Mouse (Mus musculus): ENCODE data around the gene Gm20518.

The Gm20518 gene

DNA sequence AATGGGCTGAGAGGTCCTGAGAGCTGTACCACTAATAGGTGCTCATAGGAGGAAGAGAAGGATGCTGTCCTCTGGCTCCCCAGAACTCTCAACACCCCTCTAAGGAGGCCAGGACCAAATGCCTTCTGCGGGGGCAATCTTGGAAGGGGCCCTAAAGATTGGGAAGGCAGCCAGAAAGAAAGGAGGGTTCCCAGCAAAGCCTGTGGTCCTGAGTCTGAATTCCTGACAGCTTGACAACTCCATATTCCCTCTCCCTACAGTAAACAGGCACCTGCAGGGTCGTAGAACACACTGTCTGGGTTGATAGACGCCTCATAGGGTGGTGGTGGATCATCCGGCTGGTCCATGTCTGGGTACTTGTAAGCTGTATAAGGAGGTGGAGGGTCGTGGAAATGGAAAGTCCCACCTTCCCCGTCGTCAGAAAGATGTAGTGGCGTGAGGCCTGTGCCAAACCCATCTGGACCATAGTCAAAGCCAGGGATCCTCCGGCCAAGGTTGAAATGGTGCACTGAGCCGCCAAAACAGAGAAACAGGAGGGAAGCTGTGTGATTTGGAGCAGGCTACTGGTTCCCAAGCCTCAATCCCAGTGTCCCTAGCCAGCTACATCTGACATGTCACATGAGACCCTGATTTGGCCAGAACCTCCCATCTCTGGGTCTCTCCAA lies 47.6 kb downstream of the Gm20518 start:
- DNase-seq (ENCODE audit: low read depth, low spot score) = no peak

DNA sequence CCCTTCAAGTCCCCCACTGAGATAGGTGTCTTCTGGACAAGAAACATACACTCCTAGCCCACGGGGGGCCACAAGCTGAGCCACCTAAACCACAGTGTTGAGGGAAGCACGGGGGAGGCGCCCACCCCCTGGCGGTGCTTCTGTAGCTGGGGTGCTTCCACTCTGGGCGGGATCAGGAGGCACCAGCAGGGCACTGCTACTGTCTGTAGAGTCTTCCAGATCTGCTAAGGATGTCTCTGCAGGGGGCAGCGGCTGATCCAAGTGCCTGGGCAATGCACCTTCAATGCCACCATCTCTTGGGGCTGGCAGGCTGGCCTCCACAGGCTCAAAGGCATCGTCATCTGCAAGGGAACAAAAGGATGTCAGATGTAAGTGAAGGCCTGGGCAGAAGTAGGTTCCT lies 49.0 kb downstream of the Gm20518 start:
- DNase-seq (ENCODE audit: low read depth, low spot score) = no peak

DNA sequence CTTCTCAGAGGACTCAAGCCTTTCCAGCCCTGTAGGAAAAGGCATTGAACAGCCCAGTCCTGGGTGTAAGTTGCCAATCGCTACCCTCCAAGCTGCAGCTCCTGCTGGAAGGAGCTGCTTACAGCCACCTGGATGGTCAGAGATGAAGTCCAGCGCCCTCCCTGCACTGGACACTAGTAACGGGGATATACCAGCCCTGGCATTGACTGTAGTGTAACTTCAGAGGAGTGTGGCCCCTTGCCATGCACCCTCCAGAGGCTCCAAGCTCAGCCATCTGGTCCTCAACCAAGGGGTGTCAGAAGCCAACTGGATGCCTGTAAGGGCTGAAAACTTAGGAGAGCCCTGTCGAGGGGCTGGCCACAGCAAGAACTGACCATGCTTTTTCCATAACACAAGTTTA lies 51.5 kb downstream of the Gm20518 start:
- no peak for DNase-seq (ENCODE audit: low read depth, low spot score)

DNA sequence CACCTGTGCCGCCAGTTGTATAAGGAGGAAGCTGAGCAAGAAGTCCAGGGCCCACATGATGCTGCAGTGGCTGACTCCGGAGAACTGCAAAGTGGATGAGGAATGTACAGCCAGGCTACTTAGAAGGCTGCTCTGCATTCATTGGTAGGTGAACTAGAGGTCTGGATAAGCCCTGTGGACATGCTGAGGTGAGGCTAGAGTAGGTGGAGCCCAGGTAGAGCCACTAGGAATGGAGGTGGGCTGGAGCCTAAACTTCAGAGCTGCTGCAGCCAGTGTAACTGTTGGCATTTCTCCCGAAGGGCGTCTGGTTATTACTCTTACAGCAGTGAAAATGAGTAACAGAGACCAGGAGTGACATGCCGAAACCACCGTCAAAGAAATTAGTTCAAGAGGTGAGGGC lies 53.4 kb downstream of the Gm20518 start, which contains the start of gene Car15:
TSS of gene Car15 (minus strand) at position 314 of the 400 bp plus-strand sequence.
- no peak for DNase-seq (ENCODE audit: low read depth, low spot score)

DNA sequence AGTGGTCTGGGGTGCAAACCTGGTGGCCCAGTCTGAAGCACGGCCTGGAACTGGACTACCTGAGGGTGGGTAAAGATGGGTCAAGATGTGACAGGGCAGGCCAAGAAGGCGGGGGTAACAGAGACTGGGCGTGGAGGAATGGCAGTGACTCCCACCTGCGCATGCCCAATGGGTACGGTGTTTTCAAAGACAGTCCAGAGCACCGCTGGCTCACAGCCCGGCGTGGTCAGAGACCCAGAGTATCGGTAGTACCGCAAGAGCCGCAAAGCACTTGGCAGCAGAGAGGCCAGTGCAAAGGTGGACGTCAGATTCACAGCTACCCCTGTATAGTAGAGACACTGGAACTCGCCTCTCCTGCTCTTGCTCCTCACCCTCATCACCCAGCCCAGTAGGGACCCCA lies 56.0 kb downstream of the Gm20518 start:
- no peak for DNase-seq (ENCODE audit: low read depth, low spot score)

DNA sequence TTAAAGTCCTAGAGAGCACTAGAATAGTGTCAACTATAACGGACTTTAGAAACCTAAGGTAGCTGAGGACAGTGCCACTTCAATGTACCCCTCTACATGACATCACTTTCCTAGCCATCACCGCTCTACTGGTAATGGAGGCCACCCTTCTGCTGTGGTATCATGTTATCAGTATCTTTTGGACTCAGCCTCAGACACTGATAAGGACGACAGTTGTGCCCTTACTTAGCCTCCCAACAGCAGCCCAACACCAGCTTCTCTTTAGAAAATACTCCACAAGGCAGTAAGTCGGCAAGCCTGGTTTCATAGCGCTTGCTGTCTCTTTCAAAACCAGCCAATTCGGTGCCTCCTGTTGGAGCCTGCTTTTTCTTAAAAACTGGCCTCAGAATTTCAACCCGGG lies 56.9 kb downstream of the Gm20518 start:
- no peak for DNase-seq (ENCODE audit: low read depth, low spot score)

DNA sequence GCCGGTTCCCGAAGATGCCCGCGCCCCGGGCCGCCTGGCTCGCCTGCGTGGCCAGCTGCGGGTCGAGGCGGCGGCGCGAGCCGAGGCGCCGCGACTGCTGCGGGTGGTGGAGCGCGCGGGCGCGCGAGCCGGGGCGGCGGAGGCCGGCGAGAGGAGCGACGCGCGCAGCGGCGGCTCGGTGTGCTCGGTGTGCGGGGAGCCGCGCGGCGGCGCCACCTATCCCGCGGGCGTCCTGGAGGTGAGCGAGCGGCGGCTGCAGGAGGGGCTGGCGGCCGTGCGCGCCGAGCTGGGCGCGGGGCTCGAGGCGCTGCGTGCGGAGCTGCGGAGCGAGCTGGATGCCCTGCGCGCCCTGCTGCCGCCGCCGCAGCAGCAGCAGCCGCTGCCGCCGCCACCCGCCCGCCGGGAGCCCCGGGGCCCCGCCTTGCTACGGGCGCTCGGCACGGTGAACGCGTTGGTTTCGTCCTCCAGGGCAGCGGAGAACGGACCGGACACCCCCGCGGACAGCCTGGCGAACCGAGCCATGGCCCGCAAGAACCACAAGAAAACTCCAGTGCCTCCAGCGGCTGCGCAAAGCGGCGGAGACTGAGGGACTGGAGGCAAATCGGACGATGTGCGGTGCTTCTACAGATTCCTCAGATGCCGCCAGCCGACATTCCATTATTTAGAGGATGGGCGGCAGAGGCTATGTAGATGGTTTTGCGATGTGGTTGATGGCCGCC lies 57.6 kb downstream of the Gm20518 start:
- DNase-seq (ENCODE audit: low read depth, low spot score) = no peak

DNA sequence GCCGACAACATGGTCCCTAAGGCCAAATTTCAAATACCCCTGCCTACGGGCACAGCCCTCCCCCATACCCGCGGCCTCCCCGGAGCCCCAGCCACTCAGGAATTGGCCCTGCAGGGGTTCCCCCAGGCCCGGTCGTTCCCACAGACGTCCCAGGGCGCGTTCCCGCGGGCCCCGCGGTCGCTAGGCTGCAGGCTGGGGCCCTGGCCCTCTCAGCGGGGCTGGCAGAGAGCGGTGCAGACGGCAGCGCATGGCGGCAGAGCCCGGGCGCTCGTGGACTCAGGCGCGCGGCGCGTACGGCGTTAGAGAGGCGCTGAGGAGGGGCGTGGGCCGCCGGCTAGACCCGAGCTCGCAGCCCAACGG lies 58.2 kb downstream of the Gm20518 start:
- DNase-seq (ENCODE audit: low read depth, low spot score) = no peak

DNA sequence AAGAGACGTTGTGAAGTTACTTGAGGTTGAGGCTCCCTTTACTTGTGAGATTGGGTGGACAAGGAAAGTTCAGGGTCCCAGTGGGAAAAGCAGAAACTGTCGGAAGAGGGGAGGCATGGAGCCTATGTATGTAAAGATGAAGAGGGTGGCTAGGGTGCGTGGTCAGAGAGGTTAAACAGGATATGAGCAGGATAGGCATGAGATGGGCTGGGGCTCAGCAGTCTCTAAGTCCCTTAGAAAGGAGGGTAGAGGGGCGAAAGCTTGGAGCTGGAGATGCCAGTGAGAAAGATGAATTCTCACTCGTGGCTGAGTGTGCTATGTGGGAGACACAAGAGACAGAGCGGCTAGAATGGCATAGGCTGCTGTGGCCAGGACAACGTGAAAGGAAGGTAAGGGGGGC lies 58.6 kb downstream of the Gm20518 start, which contains the start of gene B830017H08Rik:
TSS of gene B830017H08Rik (plus strand) at position 301 of the 400 bp plus-strand sequence.
- DNase-seq (ENCODE audit: low read depth, low spot score) = no peak

DNA sequence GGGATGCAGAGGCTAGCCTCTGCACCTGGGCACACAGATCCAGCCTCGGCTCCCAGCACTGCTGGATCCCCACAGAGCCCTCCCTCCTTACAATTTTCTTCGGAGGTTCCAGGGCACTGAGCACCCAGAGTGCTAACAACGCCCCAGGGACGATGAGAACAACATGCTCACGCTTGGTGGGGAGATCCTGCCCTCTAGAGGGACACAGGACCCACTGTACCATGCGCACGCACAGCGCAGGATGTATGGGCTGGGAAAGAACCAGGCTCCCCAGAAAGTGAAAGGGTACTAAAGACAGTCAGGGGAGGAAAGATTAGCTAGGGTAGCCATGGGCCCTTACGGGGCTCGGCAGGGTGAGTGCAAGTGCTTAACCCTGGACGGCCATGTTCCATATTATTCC lies 59.7 kb downstream of the Gm20518 start:
- DNase-seq (ENCODE audit: low read depth, low spot score) = no peak

DNA sequence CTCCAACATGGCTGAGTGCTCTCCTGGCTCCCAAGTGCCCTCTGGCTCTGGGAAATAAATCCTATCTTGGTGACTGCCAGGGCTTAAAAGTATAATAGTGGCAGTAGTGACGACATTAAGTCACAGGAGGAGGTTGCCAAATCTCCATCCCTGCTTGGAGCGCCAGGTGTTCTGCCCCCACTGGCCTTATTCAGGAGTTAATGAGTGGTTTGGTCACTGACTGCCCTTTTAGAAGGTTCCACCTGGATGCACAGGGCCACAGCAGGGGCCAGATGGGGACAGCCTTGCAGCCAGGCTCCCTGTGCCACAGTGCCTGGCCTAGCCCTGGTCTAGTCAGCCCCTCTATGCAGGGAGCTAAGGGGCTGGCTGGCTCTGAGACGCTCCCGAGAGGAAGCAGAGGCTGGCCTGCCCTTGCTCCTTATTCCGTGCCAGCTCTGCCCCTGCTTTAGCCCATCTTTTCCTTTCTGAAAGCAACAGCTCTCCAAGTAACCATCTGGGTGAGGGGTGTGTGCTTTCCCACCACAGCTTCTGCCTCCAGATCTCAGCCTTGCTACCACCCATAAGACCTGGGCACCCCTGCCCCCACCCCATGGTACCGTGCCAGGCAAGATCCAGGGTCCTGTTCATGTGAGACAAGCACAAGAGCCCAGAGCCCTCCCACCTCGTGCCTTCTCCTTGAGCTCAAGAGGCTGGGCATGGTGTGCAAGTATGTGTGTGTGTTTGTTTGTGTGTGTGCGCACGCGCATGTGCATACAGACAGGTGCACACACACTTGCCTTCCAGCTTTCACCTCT lies 60.9 kb downstream of the Gm20518 start:
- no peak for DNase-seq (ENCODE audit: low read depth, low spot score)

DNA sequence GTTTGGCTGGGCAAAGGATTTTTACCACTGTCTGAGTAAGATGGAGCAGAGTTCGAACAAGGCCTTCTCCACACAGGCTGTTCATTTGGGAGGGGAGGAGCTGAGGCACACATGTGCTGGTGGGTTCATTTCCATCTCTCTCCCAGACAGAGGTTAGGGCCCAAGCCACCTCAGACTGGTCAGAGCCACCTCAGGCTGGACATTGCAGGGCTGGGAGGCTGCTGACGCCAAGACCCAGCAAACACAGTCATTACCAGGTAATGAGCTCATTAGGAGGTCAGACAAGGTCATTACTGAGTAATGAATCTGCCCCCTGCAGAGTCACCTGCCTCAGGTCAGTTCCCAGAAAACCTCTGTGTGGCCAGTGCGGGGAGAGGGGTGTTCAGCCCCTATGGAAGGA lies 62.6 kb downstream of the Gm20518 start:
- no peak for DNase-seq (ENCODE audit: low read depth, low spot score)

DNA sequence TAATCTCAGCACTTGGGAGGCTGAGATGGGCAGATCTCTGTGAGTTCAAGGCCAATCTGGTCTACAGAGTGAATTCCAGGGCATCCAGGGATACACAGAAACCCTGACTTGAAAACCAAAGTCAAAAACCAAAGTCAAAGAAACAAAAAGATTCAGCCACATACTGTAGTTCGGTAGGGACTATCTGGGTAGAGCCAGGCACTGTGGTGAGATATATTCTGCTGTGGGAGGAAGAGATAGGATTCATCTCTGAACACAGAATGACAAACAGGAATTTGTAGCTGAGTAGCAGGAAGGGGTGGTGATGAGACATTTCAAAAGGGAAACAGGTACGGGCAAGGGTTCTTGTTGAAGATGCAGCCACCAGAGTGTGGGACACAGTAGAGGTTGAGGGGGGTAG lies 63.2 kb downstream of the Gm20518 start:
- DNase-seq (ENCODE audit: low read depth, low spot score) = no peak

DNA sequence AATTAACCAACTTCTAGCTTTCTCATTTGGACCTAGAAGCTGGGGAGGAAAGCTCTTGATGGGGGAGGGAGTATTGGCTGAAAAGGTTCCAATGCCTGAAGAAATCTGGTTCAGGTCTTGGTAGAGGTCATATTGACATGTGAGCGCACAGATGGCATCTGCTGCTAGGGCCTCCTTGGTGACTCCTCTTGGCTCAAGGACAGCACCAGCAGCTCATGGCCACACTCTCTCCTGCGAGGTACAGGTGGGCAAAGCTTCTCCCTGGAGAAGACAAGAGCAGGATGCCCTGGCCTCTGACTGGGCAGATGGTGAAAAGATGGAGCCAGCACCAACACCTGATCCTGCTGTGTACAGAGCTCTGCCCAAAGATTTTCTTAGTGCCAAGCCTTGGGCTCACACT lies 65.0 kb downstream of the Gm20518 start:
- DNase-seq (ENCODE audit: low read depth, low spot score) = no peak

DNA sequence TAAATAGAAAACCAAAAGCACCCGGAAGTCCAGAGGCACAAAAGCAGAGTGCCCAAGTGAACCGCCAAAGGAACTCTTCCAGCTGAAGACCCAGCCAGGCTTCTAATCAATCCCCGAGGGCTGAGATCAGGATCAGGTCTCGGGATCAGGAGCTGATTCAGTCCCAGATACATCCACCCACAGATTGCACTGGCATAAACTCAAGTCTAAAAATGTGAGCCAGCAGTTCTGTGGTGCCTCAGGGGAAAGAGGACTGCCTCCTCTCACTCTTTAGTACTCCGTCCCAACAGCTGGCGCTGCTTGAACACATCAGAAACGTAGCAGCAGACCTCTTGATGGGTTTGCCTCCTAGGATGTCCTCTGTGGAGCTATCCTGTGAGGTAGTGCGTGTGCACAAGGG lies 74.9 kb downstream of the Gm20518 start:
- no peak for DNase-seq (ENCODE audit: low read depth, low spot score)

DNA sequence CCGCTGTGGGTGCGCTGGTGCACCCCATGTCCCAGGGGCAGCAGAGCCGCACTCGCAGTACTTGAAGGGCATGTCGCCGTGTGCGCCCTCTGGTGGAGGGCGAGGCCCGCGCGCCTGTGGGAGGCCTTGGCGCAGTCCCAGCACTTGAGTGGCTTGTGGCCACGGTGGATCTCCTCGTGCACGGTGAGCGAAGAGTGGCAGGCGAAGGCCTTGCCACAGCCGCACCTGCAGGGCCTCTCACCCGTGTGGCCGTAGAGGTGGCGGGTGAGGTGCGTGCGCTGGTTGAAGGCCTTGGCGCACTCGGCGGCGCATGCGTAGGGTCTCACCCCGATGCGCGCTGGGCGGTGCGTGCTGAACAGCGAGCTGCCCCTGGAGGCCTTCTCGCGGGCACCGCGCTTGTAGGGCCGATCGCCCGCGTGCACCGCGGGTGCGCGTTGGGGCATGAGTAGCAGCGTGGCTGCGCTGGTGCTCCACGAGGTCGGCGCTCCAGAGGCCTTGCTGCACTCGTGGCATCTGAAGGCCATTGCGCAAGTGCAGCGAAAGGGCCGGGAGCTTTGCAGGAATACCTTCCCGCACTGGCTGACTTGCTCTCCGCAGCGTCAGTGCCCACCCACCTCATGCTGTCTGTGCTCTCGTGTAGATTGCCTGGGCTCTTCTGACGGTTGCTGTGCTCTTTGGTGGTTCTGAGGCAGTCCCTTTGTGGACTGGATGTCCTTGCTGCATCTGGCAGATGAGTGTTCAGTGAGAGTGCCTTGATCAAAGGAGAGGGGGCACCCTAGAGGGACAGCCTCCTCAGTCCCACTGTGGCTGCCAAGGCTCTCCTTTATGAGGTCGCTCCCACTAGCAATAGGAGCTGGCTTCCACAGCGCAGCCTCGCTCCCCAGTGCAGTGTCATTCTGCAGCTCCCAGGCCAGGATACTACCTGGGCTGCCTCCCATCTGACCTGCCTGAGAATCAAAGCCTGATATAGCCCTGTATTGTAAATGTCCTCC lies 75.8 kb downstream of the Gm20518 start:
- no peak for DNase-seq (ENCODE audit: low read depth, low spot score)

DNA sequence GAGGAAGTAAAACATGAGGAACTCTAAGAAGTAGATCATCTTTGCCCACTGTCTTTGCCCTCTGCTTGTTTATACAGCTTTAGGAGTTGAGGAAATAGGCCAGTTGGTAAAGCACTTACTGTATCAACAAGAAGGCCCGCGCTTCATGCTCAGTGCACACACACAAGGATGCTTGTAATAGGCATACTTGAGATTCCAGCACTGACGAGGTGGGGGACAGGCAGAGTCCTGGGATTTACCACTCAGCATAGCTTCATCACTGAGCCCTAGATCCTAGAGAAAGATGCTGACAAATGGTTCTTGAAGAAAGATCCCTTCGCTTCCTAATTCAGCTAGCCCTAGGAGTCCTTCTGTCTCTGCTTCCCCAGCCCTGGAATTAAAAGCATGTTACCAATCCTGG lies 78.3 kb downstream of the Gm20518 start:
- DNase-seq (ENCODE audit: low read depth, low spot score) = no peak

DNA sequence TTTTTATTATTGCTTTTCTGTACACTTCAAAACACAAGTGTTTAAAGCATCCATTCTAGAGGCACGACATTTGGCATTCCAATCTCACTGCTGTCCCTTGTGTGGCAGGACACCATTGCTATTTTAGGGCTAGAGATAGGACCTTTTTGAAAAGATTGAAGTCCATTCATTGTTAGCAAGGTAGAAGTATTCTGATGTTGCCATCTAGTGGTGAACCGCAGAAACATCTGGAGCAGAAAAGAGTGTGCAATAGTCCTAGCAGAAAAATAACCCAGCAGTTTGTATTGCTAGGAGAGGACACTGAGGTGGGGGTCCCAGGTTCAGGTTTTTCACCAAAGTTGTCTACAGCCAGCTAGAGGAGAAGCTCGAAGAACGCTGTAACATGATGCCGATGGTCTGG lies 79.4 kb downstream of the Gm20518 start:
- DNase-seq (ENCODE audit: low read depth, low spot score) = no peak

DNA sequence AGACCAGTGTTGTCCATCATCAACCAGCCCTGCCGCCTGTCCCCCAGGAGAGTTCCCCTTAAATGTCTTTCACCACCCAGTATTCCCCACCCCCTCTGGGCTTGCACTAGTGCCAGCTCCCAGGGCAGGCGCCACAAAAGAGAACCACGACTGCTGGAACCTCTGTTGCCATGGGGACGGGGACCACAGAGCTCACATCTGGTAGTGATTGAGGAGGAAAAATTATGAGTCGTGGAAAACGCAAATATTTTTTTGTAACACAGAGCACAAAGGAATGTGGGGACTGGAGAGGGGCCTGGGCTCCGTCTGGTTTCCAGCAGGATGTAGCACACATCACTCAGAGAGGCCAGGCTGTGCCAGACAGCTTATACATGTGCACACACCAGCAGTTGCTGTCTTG lies 81.8 kb downstream of the Gm20518 start:
- no peak for DNase-seq (ENCODE audit: low read depth, low spot score)

DNA sequence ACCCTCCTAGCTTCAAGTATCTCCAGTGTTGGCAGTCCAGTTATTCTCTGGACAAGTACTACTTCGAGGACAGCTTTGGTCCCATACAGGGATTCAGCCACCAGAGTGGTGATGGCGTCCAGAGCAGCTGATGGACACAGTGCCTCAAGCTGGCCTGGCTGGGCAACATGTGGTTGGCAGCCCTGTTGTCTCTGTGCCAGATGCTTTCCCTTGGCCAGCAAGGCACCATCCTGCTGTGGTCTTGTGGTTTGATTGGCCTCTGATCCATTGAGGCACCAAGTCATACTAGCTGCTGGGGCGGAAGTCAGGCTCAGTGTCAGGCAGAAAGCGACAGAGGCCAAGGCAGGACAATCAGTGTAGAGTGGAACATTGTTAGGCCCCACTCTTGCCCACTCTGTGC lies 82.3 kb downstream of the Gm20518 start:
- no peak for DNase-seq (ENCODE audit: low read depth, low spot score)

DNA sequence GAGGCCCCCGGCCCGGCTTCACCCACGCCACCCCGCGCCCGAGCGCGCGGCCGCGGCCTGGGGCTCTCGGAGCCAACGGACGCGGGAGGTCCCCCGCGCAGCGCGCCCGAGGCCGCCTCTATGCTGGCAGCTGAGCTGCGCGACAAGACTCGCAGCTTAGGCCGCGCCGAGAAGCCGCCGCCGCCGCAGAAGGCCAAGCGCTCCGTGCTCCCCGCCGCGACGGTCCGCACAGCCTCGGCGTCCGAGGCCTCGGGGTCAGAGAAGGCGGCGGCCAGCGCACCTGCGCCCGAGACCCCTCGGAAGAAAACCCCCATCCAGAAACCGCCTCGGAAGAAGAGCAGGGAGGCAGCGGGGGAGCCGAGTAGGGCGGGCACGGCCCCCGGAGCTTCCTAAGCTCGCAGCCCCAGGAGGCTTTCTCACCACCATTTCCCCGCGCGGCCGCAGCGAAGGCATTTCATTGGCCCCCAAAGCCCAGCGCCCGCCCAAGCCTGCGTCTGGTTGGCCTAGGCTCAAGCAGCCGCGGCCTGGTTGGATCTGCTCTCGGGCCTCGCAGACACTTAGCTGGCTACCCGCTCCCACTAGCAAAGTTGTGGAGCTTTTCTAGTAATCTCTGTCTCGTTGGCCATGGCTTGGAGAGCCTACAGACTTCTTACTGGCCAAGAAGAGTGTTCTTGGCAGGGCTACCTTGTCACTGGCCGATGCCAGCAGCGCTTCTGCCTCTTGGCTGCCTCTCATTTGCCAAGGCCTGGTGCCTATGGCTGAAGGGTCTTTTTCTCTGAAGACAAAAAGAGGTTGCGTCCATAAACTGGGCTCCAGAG lies 84.1 kb downstream of the Gm20518 start:
- DNase-seq (ENCODE audit: low read depth, low spot score) = no peak
